Mouse (Mus musculus): ENCODE results near the gene Impg1. TPM values are rescaled to one million over a fixed set of nuclear protein-coding genes. Genes with fewer than 3 reads are reported as not detected.
"Not testable (repeated sequence)": the region's sequence is repeated elsewhere in the genome, so short reads cannot be mapped to it uniquely, and the experiment has no call there.

Impg1 gene
- polyA plus RNA-seq, 1 experiment from 2014 or later = not detected

- Histone ChIP-seq H3K4me3 (ENCODE audit: low read depth, low read length) (no peak overlapping the region), H3K4me1 (replicated peaks; ENCODE audit: control insufficient read depth, insufficient read depth, low read length) (no peaks in the 10 kb centered on the region), H3K9ac (ENCODE audit: low read depth, low read length) (no peak overlapping the region), H3K9me3 (ENCODE audit: control insufficient read depth, low read length) (no peaks in the 10 kb centered on the region), H3K36me3 (ENCODE audit: control insufficient read depth, insufficient read depth, low read length) (no peaks in the 10 kb centered on the region), H3K27me3 (ENCODE audit: control insufficient read depth, insufficient read depth, low read length) (no peaks in the 10 kb centered on the region), H3K4me2 (replicated peaks; ENCODE audit: low read depth, low read length) (no peak overlapping the region), H3K27ac (ENCODE audit: low read depth, low read length) (no peak overlapping the region)
- WGBS = 87% methylated on average over 13 of the region's 13 CpGs
- DNase-seq (ENCODE audit: low spot score) = no peak
- no peak for ATAC-seq (ENCODE audit: low FRiP score)
Observed at GRCm38 (mm10) chr9:80335660-80336357, 129.5 kb downstream of the Impg1 start.

- no peaks in the 10 kb centered on the region for H3K36me3 ChIP-seq (ENCODE audit: control insufficient read depth, insufficient read depth, low read length)
- H3K9me3 ChIP-seq (ENCODE audit: control insufficient read depth, low read length) = no peaks in the 10 kb centered on the region
- H3K4me2 ChIP-seq (replicated peaks; ENCODE audit: low read depth, low read length) = no peak overlapping the region
- no peak overlapping the region for H3K27ac ChIP-seq (ENCODE audit: low read depth, low read length)
- ATAC-seq (ENCODE audit: low FRiP score) (no peak), DNase-seq (ENCODE audit: low spot score) (no peak)
- no peaks in the 10 kb centered on the region for H3K4me1 ChIP-seq (replicated peaks; ENCODE audit: control insufficient read depth, insufficient read depth, low read length)
- WGBS = 70% methylated on average over 14 of the region's 14 CpGs
- H3K4me3 ChIP-seq (ENCODE audit: low read depth, low read length) = no peak overlapping the region
- H3K27me3 ChIP-seq (ENCODE audit: control insufficient read depth, insufficient read depth, low read length) = no peaks in the 10 kb centered on the region
- H3K9ac ChIP-seq (ENCODE audit: low read depth, low read length) = no peak overlapping the region
Observed at GRCm38 (mm10) chr9:80333998-80334605, 131.2 kb downstream of the Impg1 start.

- ATAC-seq (ENCODE audit: low FRiP score) (no peak), DNase-seq (ENCODE audit: low spot score) (no peak)
- Histone ChIP-seq H3K27me3 (ENCODE audit: control insufficient read depth, insufficient read depth, low read length) (no peaks in the 10 kb centered on the region), H3K36me3 (ENCODE audit: control insufficient read depth, insufficient read depth, low read length) (no peaks in the 10 kb centered on the region), H3K9ac (ENCODE audit: low read depth, low read length) (no peak overlapping the region), H3K4me1 (replicated peaks; ENCODE audit: control insufficient read depth, insufficient read depth, low read length) (no peaks in the 10 kb centered on the region), H3K27ac (ENCODE audit: low read depth, low read length) (no peak overlapping the region), H3K9me3 (ENCODE audit: control insufficient read depth, low read length) (no peaks in the 10 kb centered on the region), H3K4me2 (replicated peaks; ENCODE audit: low read depth, low read length) (no peak overlapping the region), H3K4me3 (ENCODE audit: low read depth, low read length) (no peak overlapping the region)
- 66% methylated on average over 8 of the region's 8 CpGs for WGBS
Observed at GRCm38 (mm10) chr9:80333466-80333865, 131.8 kb downstream of the Impg1 start.

GRCm38 (mm10) chr9:80332153-80332552 is 133.1 kb downstream of the Impg1 start:
- 24% methylated on average over 14 of the region's 14 CpGs for WGBS
- Histone ChIP-seq H3K9ac (ENCODE audit: low read depth, low read length) (no peak overlapping the region), H3K4me1 (replicated peaks; ENCODE audit: control insufficient read depth, insufficient read depth, low read length) (no peaks in the 10 kb centered on the region), H3K4me2 (replicated peaks; ENCODE audit: low read depth, low read length) (peak overlapping the region; percentile 39), H3K27ac (ENCODE audit: low read depth, low read length) (no peak overlapping the region), H3K36me3 (ENCODE audit: control insufficient read depth, insufficient read depth, low read length) (no peaks in the 10 kb centered on the region), H3K9me3 (ENCODE audit: control insufficient read depth, low read length) (no peaks in the 10 kb centered on the region), H3K4me3 (ENCODE audit: low read depth, low read length) (no peak overlapping the region), H3K27me3 (ENCODE audit: control insufficient read depth, insufficient read depth, low read length) (no peaks in the 10 kb centered on the region)
- ATAC-seq (ENCODE audit: low FRiP score) = peak; percentile 73
- DNase-seq (ENCODE audit: low spot score) = peak; percentile 67

GRCm38 (mm10) chr9:80321051-80321887 is 144.0 kb downstream of the Impg1 start:
- H3K4me2 ChIP-seq (replicated peaks; ENCODE audit: low read depth, low read length); H3K36me3 ChIP-seq (ENCODE audit: control insufficient read depth, insufficient read depth, low read length); H3K4me1 ChIP-seq (replicated peaks; ENCODE audit: control insufficient read depth, insufficient read depth, low read length); H3K27ac ChIP-seq (ENCODE audit: low read depth, low read length); ATAC-seq (ENCODE audit: low FRiP score); H3K4me3 ChIP-seq (ENCODE audit: low read depth, low read length); DNase-seq (ENCODE audit: low spot score); H3K27me3 ChIP-seq (ENCODE audit: control insufficient read depth, insufficient read depth, low read length); H3K9ac ChIP-seq (ENCODE audit: low read depth, low read length); H3K9me3 ChIP-seq (ENCODE audit: control insufficient read depth, low read length): not testable (repeated sequence)
- WGBS = 95% methylated on average over 2 of the region's 2 CpGs

GRCm38 (mm10) chr9:80318027-80318426 is 147.3 kb downstream of the Impg1 start:
- H3K4me1 ChIP-seq (replicated peaks; ENCODE audit: control insufficient read depth, insufficient read depth, low read length) = no peaks in the 10 kb centered on the region
- 86% methylated on average over 6 of the region's 6 CpGs for WGBS
- no peaks in the 10 kb centered on the region for H3K27me3 ChIP-seq (ENCODE audit: control insufficient read depth, insufficient read depth, low read length)
- H3K36me3 ChIP-seq (ENCODE audit: control insufficient read depth, insufficient read depth, low read length) = no peaks in the 10 kb centered on the region
- H3K9ac ChIP-seq (ENCODE audit: low read depth, low read length) = no peak overlapping the region
- H3K4me2 ChIP-seq (replicated peaks; ENCODE audit: low read depth, low read length) = no peak overlapping the region
- no peaks in the 10 kb centered on the region for H3K9me3 ChIP-seq (ENCODE audit: control insufficient read depth, low read length)
- DNase-seq (ENCODE audit: low spot score) (no peak), ATAC-seq (ENCODE audit: low FRiP score) (no peak)
- no peak overlapping the region for H3K4me3 ChIP-seq (ENCODE audit: low read depth, low read length)
- H3K27ac ChIP-seq (ENCODE audit: low read depth, low read length) = no peak overlapping the region

- ATAC-seq (ENCODE audit: low FRiP score) (no peak), DNase-seq (ENCODE audit: low spot score) (no peak)
- Histone ChIP-seq H3K36me3 (ENCODE audit: control insufficient read depth, insufficient read depth, low read length) (no peaks in the 10 kb centered on the region), H3K4me2 (replicated peaks; ENCODE audit: low read depth, low read length) (no peak overlapping the region), H3K27me3 (ENCODE audit: control insufficient read depth, insufficient read depth, low read length) (no peaks in the 10 kb centered on the region), H3K9ac (ENCODE audit: low read depth, low read length) (no peak overlapping the region), H3K4me1 (replicated peaks; ENCODE audit: control insufficient read depth, insufficient read depth, low read length) (no peaks in the 10 kb centered on the region), H3K4me3 (ENCODE audit: low read depth, low read length) (no peak overlapping the region), H3K27ac (ENCODE audit: low read depth, low read length) (no peak overlapping the region), H3K9me3 (ENCODE audit: control insufficient read depth, low read length) (no peaks in the 10 kb centered on the region)
- WGBS = 92% methylated on average over 6 of the region's 6 CpGs
Observed at GRCm38 (mm10) chr9:80315922-80316321, 149.4 kb downstream of the Impg1 start.

- Histone ChIP-seq H3K9ac (ENCODE audit: low read depth, low read length) (no peak overlapping the region), H3K36me3 (ENCODE audit: control insufficient read depth, insufficient read depth, low read length) (no peaks in the 10 kb centered on the region), H3K27ac (ENCODE audit: low read depth, low read length) (no peak overlapping the region), H3K4me3 (ENCODE audit: low read depth, low read length) (no peak overlapping the region), H3K4me2 (replicated peaks; ENCODE audit: low read depth, low read length) (no peak overlapping the region), H3K4me1 (replicated peaks; ENCODE audit: control insufficient read depth, insufficient read depth, low read length) (no peaks in the 10 kb centered on the region), H3K9me3 (ENCODE audit: control insufficient read depth, low read length) (no peaks in the 10 kb centered on the region), H3K27me3 (ENCODE audit: control insufficient read depth, insufficient read depth, low read length) (no peaks in the 10 kb centered on the region)
- no peak for ATAC-seq (ENCODE audit: low FRiP score)
- no peak for DNase-seq (ENCODE audit: low spot score)
- 90% methylated on average over 5 of the region's 5 CpGs for WGBS
Observed at GRCm38 (mm10) chr9:80313610-80314009, 151.7 kb downstream of the Impg1 start.

Data from hindbrain, embryonic 11.5 days (tissue).